Mouse (Mus musculus): ENCODE measurements around the gene Cldn10.

The Cldn10 gene

GRCm38 (mm10) chr14:118858318-118858717 lies 70.6 kb downstream of the Cldn10 start:
- DNase-seq (ENCODE audit: extremely low read depth, low read depth, low spot score) = no peak

- DNase-seq (ENCODE audit: extremely low read depth, low read depth, low spot score) = no peak
Measured at GRCm38 (mm10) chr14:118862253-118862652, 74.5 kb downstream of the Cldn10 start.

- DNase-seq (ENCODE audit: extremely low read depth, low read depth, low spot score) = no peak
Measured at GRCm38 (mm10) chr14:118864905-118865304, 77.2 kb downstream of the Cldn10 start.

GRCm38 (mm10) chr14:118866014-118866811 lies 78.5 kb downstream of the Cldn10 start:
- DNase-seq (ENCODE audit: extremely low read depth, low read depth, low spot score) = no peak

GRCm38 (mm10) chr14:118867366-118867765 lies 79.7 kb downstream of the Cldn10 start:
- DNase-seq (ENCODE audit: extremely low read depth, low read depth, low spot score) = no peak

- no peak for DNase-seq (ENCODE audit: extremely low read depth, low read depth, low spot score)
Measured at GRCm38 (mm10) chr14:118868102-118868724, 80.5 kb downstream of the Cldn10 start.

GRCm38 (mm10) chr14:118869712-118870111 lies 82.0 kb downstream of the Cldn10 start:
- no peak for DNase-seq (ENCODE audit: extremely low read depth, low read depth, low spot score)

- no peak for DNase-seq (ENCODE audit: extremely low read depth, low read depth, low spot score)
Measured at GRCm38 (mm10) chr14:118874126-118874525, 86.4 kb downstream of the Cldn10 start.

GRCm38 (mm10) chr14:118874786-118875415 lies 87.2 kb downstream of the Cldn10 start:
- no peak for DNase-seq (ENCODE audit: extremely low read depth, low read depth, low spot score)

GRCm38 (mm10) chr14:118878346-118878910 lies 90.7 kb downstream of the Cldn10 start:
- DNase-seq (ENCODE audit: extremely low read depth, low read depth, low spot score) = no peak

- no peak for DNase-seq (ENCODE audit: extremely low read depth, low read depth, low spot score)
Measured at GRCm38 (mm10) chr14:118880696-118881095, 93.0 kb downstream of the Cldn10 start.

GRCm38 (mm10) chr14:118883344-118884249 lies 95.9 kb downstream of the Cldn10 start:
- no peak for DNase-seq (ENCODE audit: extremely low read depth, low read depth, low spot score)

GRCm38 (mm10) chr14:118884250-118884556 lies 96.5 kb downstream of the Cldn10 start:
- no peak for DNase-seq (ENCODE audit: extremely low read depth, low read depth, low spot score)

GRCm38 (mm10) chr14:118890101-118890500 lies 102.4 kb downstream of the Cldn10 start:
- DNase-seq (ENCODE audit: extremely low read depth, low read depth, low spot score) = no peak

- DNase-seq (ENCODE audit: extremely low read depth, low read depth, low spot score) = no peak
Measured at GRCm38 (mm10) chr14:118895228-118895627, 107.5 kb downstream of the Cldn10 start.

GRCm38 (mm10) chr14:118895655-118896054 lies 107.9 kb downstream of the Cldn10 start:
- no peak for DNase-seq (ENCODE audit: extremely low read depth, low read depth, low spot score)

GRCm38 (mm10) chr14:118899940-118900339 lies 112.2 kb downstream of the Cldn10 start:
- no peak for DNase-seq (ENCODE audit: extremely low read depth, low read depth, low spot score)

GRCm38 (mm10) chr14:118900911-118901310 lies 113.2 kb downstream of the Cldn10 start:
- DNase-seq (ENCODE audit: extremely low read depth, low read depth, low spot score) = no peak

GRCm38 (mm10) chr14:118903397-118903796 lies 115.7 kb downstream of the Cldn10 start:
- no peak for DNase-seq (ENCODE audit: extremely low read depth, low read depth, low spot score)

- DNase-seq (ENCODE audit: extremely low read depth, low read depth, low spot score) = no peak
Measured at GRCm38 (mm10) chr14:118903867-118904562, 116.3 kb downstream of the Cldn10 start.
